Mouse (Mus musculus) midbrain, embryonic 14.5 days (tissue): ENCODE data around the gene Sncb. TPM values are rescaled to one million over a fixed set of nuclear protein-coding genes. Genes with fewer than 3 reads are reported as not detected.
A peak's percentile ranks its signal among the peaks of the same experiment; 100 is the strongest.

ENCODE experiments used
- ATAC-seq: fragments of 200-750 bp; cut with Nextera tagmentation; 2 replicates; pipeline ENCODE4 v1.8.0; 2017; ENCODE audit warnings: moderate number of reproducible peaks, moderate library complexity; ENCODE audit not compliant: low FRiP score, low TSS enrichment
- DNase-seq: peaks from one replicate; pipeline ENCODE4 v3.0.0-alpha.2; 2015
- H3K27ac ChIP-seq: fragments of 300-500 bp; sonication (generic); replicated peaks from 2 replicates; pipeline ENCODE4 v1.5.1; 2014; ENCODE audit warnings: mild to moderate bottlenecking, low read depth, low read length, moderate library complexity
- H3K27me3 ChIP-seq: fragments of 300-500 bp; sonication (generic); 2 replicates; pipeline ENCODE4 v1.6.1; 2014; ENCODE audit warnings: low read length, control low read depth, mixed read lengths; ENCODE audit not compliant: control insufficient read depth, insufficient read depth
- H3K36me3 ChIP-seq: fragments of 300-500 bp; sonication (generic); 2 replicates; pipeline ENCODE4 v1.6.1; 2014; ENCODE audit warnings: low read length, control low read depth; ENCODE audit not compliant: control insufficient read depth, insufficient read depth
- H3K4me1 ChIP-seq: fragments of 300-500 bp; sonication (generic); 2 replicates; pipeline ENCODE4 v1.6.1; 2014; ENCODE audit warnings: mild to moderate bottlenecking, antibody characterized with exemption, low read length, control low read depth; ENCODE audit not compliant: control insufficient read depth, insufficient read depth
- H3K4me2 ChIP-seq: fragments of 300-500 bp; sonication (generic); 2 replicates; pipeline ENCODE4 v1.6.1; 2014; ENCODE audit warnings: mild to moderate bottlenecking, low read length, moderate library complexity
- H3K4me3 ChIP-seq: fragments of 300-500 bp; sonication (generic); replicated peaks from 2 replicates; pipeline ENCODE4 v1.5.1; 2014; ENCODE audit warnings: low read depth, low read length
- H3K9ac ChIP-seq: fragments of 300-500 bp; sonication (generic); replicated peaks from 2 replicates; pipeline ENCODE4 v1.6.1; 2014; ENCODE audit warnings: mild to moderate bottlenecking, low read length, moderate library complexity
- H3K9me3 ChIP-seq: fragments of 300-500 bp; sonication (generic); 2 replicates; pipeline ENCODE4 v1.6.1; 2016; ENCODE audit warnings: low read length, control low read depth, mixed read lengths; ENCODE audit not compliant: control insufficient read depth
- WGBS: fragments of 180-500 bp; shearing (Covaris S2); extraction: QIAGEN DNeasy Blood & Tissue Kit; methylation state at CpG from one replicate; pipeline ENCODE4 v1.1.7; 2014; 5-methylcytosine and 5-hydroxymethylcytosine counted together
- polyA plus RNA-seq: library from polyadenylated mRNA; unstranded; fragments of >200 nt; fragmentation: Nextera tagmentation; extraction: Ambion mirVana; gene quantifications from 2 replicates; pipeline ENCODE4 v1.2.1, GENCODE M21; 2014

Gene Sncb
- polyA plus RNA-seq, 1 experiment from 2014 or later, result 37.5 TPM

DNA sequence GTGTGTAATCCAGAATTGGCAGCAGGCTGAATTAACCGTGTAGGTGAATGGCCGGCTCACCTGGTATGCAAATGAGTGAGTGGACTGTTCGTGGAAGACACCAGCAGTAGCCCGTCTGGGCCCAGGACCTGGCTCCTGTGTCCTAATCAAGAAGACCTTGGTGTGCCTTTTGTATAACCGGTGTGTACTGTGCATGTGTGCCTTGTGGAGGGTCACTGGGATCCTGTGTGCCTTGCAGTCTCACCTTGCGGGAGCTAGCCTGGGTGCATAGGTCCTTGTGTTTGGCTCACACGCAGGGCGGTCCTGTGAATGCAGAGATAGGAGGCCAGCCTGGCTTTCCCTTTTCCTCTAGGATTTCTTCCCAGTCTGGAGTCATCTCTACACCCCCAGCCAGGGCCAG is 18.2 kb downstream of the Sncb start:
- H3K9me3 ChIP-seq, result no peaks in the 10 kb centered on the region
- H3K4me3 ChIP-seq, result peak overlapping the region; percentile 61
- H3K9ac ChIP-seq, result peak overlapping the region; percentile 88
- H3K36me3 ChIP-seq, result peaks cover 9% of the 10 kb centered on the region; the same call in 1 of the 2 replicates
- H3K4me1 ChIP-seq, result peaks cover 40% of the 10 kb centered on the region
- no peak for DNase-seq
- ATAC-seq, result no peak
- peak overlapping the region; percentile 77 for H3K4me2 ChIP-seq
- peak overlapping the region; percentile 94 for H3K27ac ChIP-seq
- WGBS, result 83% methylated on average over 8 of the region's 8 CpGs
- H3K27me3 ChIP-seq, result 0 out of 2 replicates have a peak, but pooled peaks cover 8% of the 10 kb centered on the region

DNA sequence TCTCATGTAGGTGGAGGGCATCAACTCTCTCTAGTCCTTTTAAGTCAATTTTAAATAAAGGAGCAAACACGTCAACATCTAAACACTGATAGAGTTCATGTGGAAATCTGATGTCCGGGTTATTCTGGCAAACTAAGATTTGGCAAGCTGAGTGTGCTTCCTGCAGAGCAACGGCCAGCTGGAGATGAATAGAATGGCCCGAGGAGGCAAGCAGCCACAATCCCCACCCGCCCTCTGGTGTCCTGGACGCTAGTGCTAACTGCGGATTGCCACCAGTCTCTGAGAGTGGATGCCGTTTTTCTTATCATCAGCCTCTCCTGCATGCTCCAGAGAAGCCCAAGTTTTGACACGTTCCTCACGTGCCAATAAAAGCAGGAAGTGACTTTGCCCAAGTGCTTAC is 19.5 kb downstream of the Sncb start:
- DNase-seq (peak; percentile 21), ATAC-seq (no peak)
- Histone ChIP-seq H3K4me3 (peak overlapping the region; percentile 61; the same call in 1 of the 2 replicates), H3K36me3 (peaks cover 13% of the 10 kb centered on the region), H3K4me1 (peaks cover 38% of the 10 kb centered on the region), H3K9ac (no peak overlapping the region), H3K27me3 (0 out of 2 replicates have a peak, but pooled peaks cover 8% of the 10 kb centered on the region), H3K9me3 (no peaks in the 10 kb centered on the region), H3K4me2 (peak overlapping the region; percentile 77), H3K27ac (no peak overlapping the region)
- WGBS, result 33% methylated on average over 10 of the region's 10 CpGs

- H3K9ac ChIP-seq, result no peak overlapping the region
- peak overlapping the region; percentile 77 for H3K4me2 ChIP-seq
- 40% methylated on average over 6 of the region's 6 CpGs for WGBS
- H3K27me3 ChIP-seq, result 0 out of 2 replicates have a peak, but pooled peaks cover 1% of the 10 kb centered on the region
- ATAC-seq (no peak), DNase-seq (no peak)
- peaks cover 21% of the 10 kb centered on the region for H3K36me3 ChIP-seq
- no peak overlapping the region; the same call in 1 of the 2 replicates for H3K4me3 ChIP-seq
- peaks cover 38% of the 10 kb centered on the region for H3K4me1 ChIP-seq
- H3K9me3 ChIP-seq, result no peaks in the 10 kb centered on the region
- H3K27ac ChIP-seq, result no peak overlapping the region
Observed at GRCm38 (mm10) chr13:54746110-54746509, 20.3 kb downstream of the Sncb start.

DNA sequence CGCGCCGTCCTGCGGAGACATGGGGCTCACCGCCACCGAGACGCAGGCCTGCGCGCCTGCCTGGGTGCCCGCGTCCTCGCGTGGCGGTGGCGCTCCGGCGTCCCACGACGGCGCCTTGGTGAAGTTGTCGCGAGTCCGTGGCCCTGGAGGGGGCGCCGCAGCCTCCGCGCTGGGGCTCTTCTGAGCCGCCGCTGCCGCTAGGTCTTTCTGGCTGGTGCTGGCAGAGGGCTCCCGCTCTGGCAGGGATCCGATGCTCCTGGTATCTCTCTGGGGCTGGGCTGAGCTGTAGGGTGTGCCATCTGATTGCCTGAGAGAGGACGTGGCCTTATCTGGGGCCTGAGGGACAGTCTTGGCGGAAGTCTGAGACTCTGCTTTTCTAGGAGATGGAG is 28.2 kb downstream of the Sncb start:
- no peak overlapping the region; the same call in 1 of the 2 replicates for H3K9ac ChIP-seq
- H3K36me3 ChIP-seq, result peaks cover 79% of the 10 kb centered on the region
- DNase-seq, result no peak
- H3K9me3 ChIP-seq, result no peaks in the 10 kb centered on the region
- H3K4me2 ChIP-seq, result peak overlapping the region; percentile 39
- peaks cover 10% of the 10 kb centered on the region; the same call in 1 of the 2 replicates for H3K4me1 ChIP-seq
- no peak overlapping the region for H3K27ac ChIP-seq
- 3% methylated on average over 34 of the region's 34 CpGs for WGBS
- peak overlapping the region; percentile 10; the same call in 1 of the 2 replicates for H3K4me3 ChIP-seq
- H3K27me3 ChIP-seq, result peaks cover 18% of the 10 kb centered on the region; the same call in 1 of the 2 replicates
- no peak for ATAC-seq

- DNase-seq, result peak; percentile 62
- peaks cover 10% of the 10 kb centered on the region; the same call in 1 of the 2 replicates for H3K4me1 ChIP-seq
- peaks cover 18% of the 10 kb centered on the region; the same call in 1 of the 2 replicates for H3K27me3 ChIP-seq
- H3K9me3 ChIP-seq, result no peaks in the 10 kb centered on the region
- 0 out of 2 replicates have a peak, but pooled peaks have one; percentile 47 for ATAC-seq
- 4% methylated on average over 86 of the region's 87 CpGs for WGBS
- peak overlapping the region; percentile 10; the same call in 1 of the 2 replicates for H3K4me3 ChIP-seq
- H3K27ac ChIP-seq, result no peak overlapping the region
- 0 out of 2 replicates have a peak overlapping the region, but pooled peaks have one; percentile 23 for H3K9ac ChIP-seq
- peak overlapping the region; percentile 39 for H3K4me2 ChIP-seq
- H3K36me3 ChIP-seq, result peaks cover 75% of the 10 kb centered on the region
Observed at GRCm38 (mm10) chr13:54737488-54738212, 28.7 kb downstream of the Sncb start.

DNA sequence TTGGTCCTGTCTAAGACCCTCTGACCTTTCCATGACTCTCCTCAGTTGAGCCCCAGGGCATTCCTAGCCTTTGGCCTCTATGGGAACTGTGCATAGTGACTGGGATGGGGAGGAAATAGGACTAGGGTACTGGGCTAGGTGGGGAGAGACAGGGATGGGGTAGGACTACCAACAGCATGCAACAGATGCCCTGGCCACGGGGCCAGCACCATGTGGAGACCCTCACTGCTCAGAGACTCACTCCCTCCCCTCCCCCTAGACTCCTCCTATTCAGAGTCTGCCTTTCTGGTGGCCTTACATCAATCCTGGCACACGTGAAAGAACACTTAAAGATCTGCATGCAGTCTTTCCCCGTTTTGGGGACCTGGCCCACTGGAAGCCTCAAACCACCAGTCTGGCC is 29.5 kb downstream of the Sncb start:
- no peak overlapping the region for H3K27ac ChIP-seq
- DNase-seq (no peak), ATAC-seq (no peak)
- 30% methylated on average over 3 of the region's 3 CpGs for WGBS
- H3K4me1 ChIP-seq, result peaks cover 10% of the 10 kb centered on the region; the same call in 1 of the 2 replicates
- peaks cover 18% of the 10 kb centered on the region; the same call in 1 of the 2 replicates for H3K27me3 ChIP-seq
- no peak overlapping the region for H3K4me2 ChIP-seq
- no peak overlapping the region for H3K4me3 ChIP-seq
- no peaks in the 10 kb centered on the region for H3K9me3 ChIP-seq
- no peak overlapping the region for H3K9ac ChIP-seq
- H3K36me3 ChIP-seq, result peaks cover 75% of the 10 kb centered on the region

DNA sequence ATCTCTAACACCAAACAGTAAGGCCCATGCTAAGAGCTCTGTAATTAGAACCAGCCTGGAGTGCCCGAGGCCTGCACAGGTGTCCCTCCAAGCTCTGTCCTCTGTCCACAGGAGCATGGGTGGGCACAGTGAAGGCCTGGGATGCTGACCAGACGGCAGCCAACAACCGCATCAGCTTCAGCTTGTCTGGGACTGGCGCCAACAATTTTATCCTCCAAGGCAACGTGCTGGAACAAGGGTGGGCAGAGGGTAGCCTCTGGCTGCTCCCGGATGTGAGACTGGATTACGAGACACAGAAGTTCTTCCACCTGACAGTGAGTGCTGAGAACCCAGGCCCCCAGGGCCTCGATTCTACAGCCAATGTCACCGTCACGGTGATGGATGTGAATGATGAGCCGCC is 40.3 kb downstream of the Sncb start:
- 73% methylated on average over 11 of the region's 11 CpGs for WGBS
- no peaks in the 10 kb centered on the region for H3K9me3 ChIP-seq
- H3K27ac ChIP-seq, result no peak overlapping the region
- H3K36me3 ChIP-seq, result no peaks in the 10 kb centered on the region
- no peak overlapping the region for H3K4me3 ChIP-seq
- no peak overlapping the region for H3K9ac ChIP-seq
- no peaks in the 10 kb centered on the region for H3K4me1 ChIP-seq
- ATAC-seq (no peak), DNase-seq (peak; percentile 30)
- H3K4me2 ChIP-seq, result no peak overlapping the region
- no peaks in the 10 kb centered on the region for H3K27me3 ChIP-seq

DNA sequence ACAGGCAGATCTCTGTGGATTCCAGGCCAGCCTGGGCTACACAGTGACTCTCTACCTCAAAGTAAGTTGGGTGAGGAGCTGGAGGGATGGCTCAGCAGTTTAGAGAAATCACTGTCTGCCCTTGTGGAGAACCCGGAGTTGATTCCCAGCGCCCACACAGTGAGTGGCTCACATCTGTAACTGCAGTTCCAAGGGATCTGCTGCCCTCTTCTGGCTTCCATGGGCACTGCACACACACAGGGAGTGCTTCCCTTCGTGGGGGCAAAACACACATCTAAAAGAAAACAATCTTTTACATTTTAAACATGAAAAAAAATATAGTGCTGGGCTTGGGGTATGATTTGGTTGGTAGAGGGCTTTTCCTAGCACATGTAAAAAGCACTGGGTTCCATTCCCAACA is 43.3 kb downstream of the Sncb start:
- H3K9ac ChIP-seq, result no peak overlapping the region
- H3K4me1 ChIP-seq, result no peaks in the 10 kb centered on the region
- no peak overlapping the region for H3K4me2 ChIP-seq
- 91% methylated on average over 3 of the region's 3 CpGs for WGBS
- no peak overlapping the region for H3K4me3 ChIP-seq
- no peak for DNase-seq
- no peaks in the 10 kb centered on the region for H3K27me3 ChIP-seq
- no peaks in the 10 kb centered on the region for H3K36me3 ChIP-seq
- no peaks in the 10 kb centered on the region for H3K9me3 ChIP-seq
- ATAC-seq, result no peak
- H3K27ac ChIP-seq, result no peak overlapping the region

DNA sequence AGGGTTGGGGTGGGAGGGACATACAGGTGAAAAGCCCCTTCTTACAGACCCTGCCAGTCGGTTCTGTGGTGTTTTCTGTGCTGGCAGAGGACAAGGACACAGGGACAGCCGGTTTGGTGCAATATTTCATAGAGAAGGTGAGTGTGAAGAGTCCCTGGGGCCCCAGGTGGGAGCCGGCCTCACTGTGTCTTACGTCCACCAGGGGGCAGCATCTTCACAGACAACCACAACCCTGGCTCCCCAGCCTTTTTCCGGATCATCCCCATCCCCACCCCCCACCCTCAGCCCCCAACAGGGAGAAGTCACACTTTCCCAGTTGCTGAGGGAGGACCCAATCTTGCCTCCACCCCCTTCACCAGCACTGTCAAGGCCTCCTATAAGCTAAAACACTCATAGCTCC is 49.5 kb downstream of the Sncb start:
- WGBS, result 3% methylated on average over 5 of the region's 5 CpGs
- Histone ChIP-seq H3K4me1 (no peaks in the 10 kb centered on the region), H3K27ac (no peak overlapping the region), H3K9me3 (no peaks in the 10 kb centered on the region), H3K27me3 (no peaks in the 10 kb centered on the region), H3K36me3 (no peaks in the 10 kb centered on the region), H3K4me3 (no peak overlapping the region), H3K4me2 (no peak overlapping the region), H3K9ac (no peak overlapping the region)
- ATAC-seq (no peak), DNase-seq (peak; percentile 80)
